Mouse (Mus musculus): ENCODE data around the gene Fam228b.
"Not testable (repeated sequence)": the region's sequence is repeated elsewhere in the genome, so short reads cannot be mapped to it uniquely, and the experiment has no call there.

Fam228b gene

GRCm38 (mm10) chr12:4768492-4769332 is at the start of gene Fam228b, which contains the start of gene Pfn4:
Gene Fam228b (minus strand): TSS chr12:4769267.
Gene Pfn4 (plus strand): TSS chr12:4769022.
- peak; percentile 78 for DNase-seq (ENCODE audit: low read depth, low spot score)

GRCm38 (mm10) chr12:4817361-4818101 is 48.5 kb upstream of the Fam228b start, which contains the start of gene Sf3b6:
Gene Sf3b6 (plus strand): TSS chr12:4817544.
- peak; percentile 97 for DNase-seq (ENCODE audit: low read depth, low spot score)

- DNase-seq (ENCODE audit: low read depth, low spot score): no peak
Measured at GRCm38 (mm10) chr12:4816680-4817360, 47.8 kb upstream of the Fam228b start.

- DNase-seq (ENCODE audit: low read depth, low spot score): no peak
Measured at GRCm38 (mm10) chr12:4813636-4814035, 44.6 kb upstream of the Fam228b start.

- DNase-seq (ENCODE audit: low read depth, low spot score): no peak
Measured at GRCm38 (mm10) chr12:4811705-4812104, 42.6 kb upstream of the Fam228b start.

GRCm38 (mm10) chr12:4811036-4811435 is 42.0 kb upstream of the Fam228b start:
- no peak for DNase-seq (ENCODE audit: low read depth, low spot score)

GRCm38 (mm10) chr12:4797471-4797870 is 28.4 kb upstream of the Fam228b start:
- not testable (repeated sequence) for DNase-seq (ENCODE audit: low read depth, low spot score)

- DNase-seq (ENCODE audit: low read depth, low spot score): no peak
Measured at GRCm38 (mm10) chr12:4793718-4794117, 24.7 kb upstream of the Fam228b start.

- not testable (repeated sequence) for DNase-seq (ENCODE audit: low read depth, low spot score)
Measured at GRCm38 (mm10) chr12:4788128-4788527, 19.1 kb upstream of the Fam228b start.

GRCm38 (mm10) chr12:4784466-4784865 is 15.4 kb upstream of the Fam228b start:
- no peak for DNase-seq (ENCODE audit: low read depth, low spot score)

- no peak for DNase-seq (ENCODE audit: low read depth, low spot score)
Measured at GRCm38 (mm10) chr12:4783598-4783997, 14.5 kb upstream of the Fam228b start.

GRCm38 (mm10) chr12:4781725-4782404 is 12.8 kb upstream of the Fam228b start:
- DNase-seq (ENCODE audit: low read depth, low spot score): not testable (repeated sequence)

GRCm38 (mm10) chr12:4781270-4781669 is 12.2 kb upstream of the Fam228b start:
- DNase-seq (ENCODE audit: low read depth, low spot score): no peak

GRCm38 (mm10) chr12:4780245-4780644 is 11.2 kb upstream of the Fam228b start:
- no peak for DNase-seq (ENCODE audit: low read depth, low spot score)

GRCm38 (mm10) chr12:4777734-4778133 is 8.7 kb upstream of the Fam228b start:
- no peak for DNase-seq (ENCODE audit: low read depth, low spot score)

- DNase-seq (ENCODE audit: low read depth, low spot score): no peak
Measured at GRCm38 (mm10) chr12:4775588-4775949, 6.5 kb upstream of the Fam228b start.

- no peak for DNase-seq (ENCODE audit: low read depth, low spot score)
Measured at GRCm38 (mm10) chr12:4774895-4775587, 6.0 kb upstream of the Fam228b start.

GRCm38 (mm10) chr12:4769333-4769723 is 261 bp upstream of the Fam228b start:
- no peak for DNase-seq (ENCODE audit: low read depth, low spot score)

- DNase-seq (ENCODE audit: low read depth, low spot score): no peak
Measured at GRCm38 (mm10) chr12:4757060-4757459, 12.0 kb downstream of the Fam228b start.

- DNase-seq (ENCODE audit: low read depth, low spot score): not testable (repeated sequence)
Measured at GRCm38 (mm10) chr12:4754451-4754850, 14.6 kb downstream of the Fam228b start.

- DNase-seq (ENCODE audit: low read depth, low spot score): no peak
Measured at GRCm38 (mm10) chr12:4744486-4744885, 24.6 kb downstream of the Fam228b start.
